Mouse (Mus musculus): ENCODE measurements around the gene Mllt10.
A peak's percentile ranks its signal among the peaks of the same experiment; 100 is the strongest.
"Not testable (repeated sequence)": the region's sequence is repeated elsewhere in the genome, so short reads cannot be mapped to it uniquely, and the experiment has no call there.

The Mllt10 gene

DNA sequence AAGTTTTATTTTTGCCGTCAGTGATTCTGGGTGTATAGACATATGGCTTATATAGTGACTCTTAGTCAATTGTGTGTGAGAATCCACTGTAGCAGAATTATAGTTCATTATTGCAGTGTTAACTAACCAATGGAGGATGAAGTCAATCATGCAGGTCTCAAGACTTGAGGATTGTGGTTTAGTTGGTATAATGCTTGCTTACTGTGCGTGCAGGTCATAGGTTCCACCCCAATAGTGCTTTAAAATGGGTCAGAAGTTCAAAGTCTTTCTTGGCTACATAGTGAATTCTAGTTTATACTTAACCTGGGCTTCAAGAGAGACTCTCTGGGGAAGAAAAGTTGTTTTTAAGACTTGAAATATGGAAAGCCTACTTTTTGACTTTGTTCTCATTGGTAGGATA, 16.9 kb downstream of the Mllt10 start:
- no peak for DNase-seq (ENCODE audit: extremely low spot score, low spot score)

- DNase-seq (ENCODE audit: extremely low spot score, low spot score) = no peak
These were observed 25.3 kb downstream of the Mllt10 start for GRCm38 (mm10) chr2:18080182-18080860.

DNA sequence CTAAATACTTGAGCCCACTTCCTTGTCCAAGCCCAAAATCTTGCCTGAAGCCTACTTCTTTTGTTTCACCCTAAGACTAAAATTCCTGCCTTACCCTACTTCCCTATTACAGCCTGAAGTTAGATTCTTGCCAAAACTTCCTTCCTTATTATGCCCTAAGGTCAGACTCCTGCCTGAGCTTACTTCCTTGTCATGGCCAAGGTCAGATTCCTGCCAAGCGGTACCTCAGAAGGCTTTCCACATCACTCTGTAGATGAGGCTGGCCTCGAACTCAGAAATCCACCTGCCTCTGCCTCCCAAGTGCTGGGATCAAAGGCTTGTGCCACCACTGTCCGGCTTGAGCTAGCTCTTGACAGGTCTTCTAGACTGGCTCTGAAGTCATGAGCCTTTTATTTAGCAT, 32.7 kb downstream of the Mllt10 start:
- DNase-seq (ENCODE audit: extremely low spot score, low spot score) = not testable (repeated sequence)

- no peak for DNase-seq (ENCODE audit: extremely low spot score, low spot score)
These were observed 38.8 kb downstream of the Mllt10 start for GRCm38 (mm10) chr2:18093858-18094257.

GRCm38 (mm10) chr2:18094319-18094718, 39.3 kb downstream of the Mllt10 start:
- no peak for DNase-seq (ENCODE audit: extremely low spot score, low spot score)

DNA sequence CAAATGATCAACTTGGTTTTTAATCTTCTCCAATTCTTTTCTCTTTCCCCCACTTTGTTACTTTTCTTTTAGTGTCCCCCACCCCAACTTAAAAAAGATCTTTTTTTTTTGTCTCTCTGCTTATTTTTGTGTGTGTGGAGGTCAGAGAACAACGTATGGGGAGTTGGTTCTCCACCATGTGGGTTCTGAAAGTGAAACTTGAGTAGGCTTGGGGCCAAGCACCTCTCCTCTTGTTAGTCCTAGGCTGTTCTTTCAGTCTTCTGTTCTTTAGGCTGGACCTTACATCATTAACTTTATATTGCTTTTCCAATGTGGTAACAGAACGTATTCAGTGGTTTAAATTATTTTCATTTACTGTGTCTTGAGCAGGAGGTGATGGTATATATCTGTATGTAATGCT, 40.8 kb downstream of the Mllt10 start:
- DNase-seq (ENCODE audit: extremely low spot score, low spot score) = no peak

GRCm38 (mm10) chr2:18100914-18101313, 45.9 kb downstream of the Mllt10 start:
- no peak for DNase-seq (ENCODE audit: extremely low spot score, low spot score)

DNA sequence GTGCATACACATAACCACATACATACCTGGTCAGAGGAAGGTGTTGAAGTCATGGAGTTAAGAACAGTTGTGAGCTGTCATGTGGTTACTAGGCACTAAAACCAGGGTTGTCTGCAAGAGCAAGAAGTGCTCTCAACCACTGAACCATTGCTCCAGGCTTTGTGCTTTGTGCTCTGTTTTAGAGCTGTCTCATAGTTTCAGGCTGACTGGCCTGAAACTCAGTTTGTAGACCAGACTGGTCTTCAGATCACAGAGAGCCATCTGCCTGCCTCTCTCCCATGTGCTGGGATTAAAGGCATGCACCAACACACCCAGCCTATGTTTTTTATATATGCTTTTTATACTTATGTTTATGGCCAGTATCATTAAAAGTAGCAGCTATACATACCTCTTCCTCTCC, 52.5 kb downstream of the Mllt10 start:
- DNase-seq (ENCODE audit: extremely low spot score, low spot score) = no peak

- DNase-seq (ENCODE audit: extremely low spot score, low spot score) = no peak
These were observed 53.2 kb downstream of the Mllt10 start for GRCm38 (mm10) chr2:18108214-18108613.

- DNase-seq (ENCODE audit: extremely low spot score, low spot score) = peak; percentile 42
These were observed 56.4 kb downstream of the Mllt10 start for GRCm38 (mm10) chr2:18111411-18111810.

DNA sequence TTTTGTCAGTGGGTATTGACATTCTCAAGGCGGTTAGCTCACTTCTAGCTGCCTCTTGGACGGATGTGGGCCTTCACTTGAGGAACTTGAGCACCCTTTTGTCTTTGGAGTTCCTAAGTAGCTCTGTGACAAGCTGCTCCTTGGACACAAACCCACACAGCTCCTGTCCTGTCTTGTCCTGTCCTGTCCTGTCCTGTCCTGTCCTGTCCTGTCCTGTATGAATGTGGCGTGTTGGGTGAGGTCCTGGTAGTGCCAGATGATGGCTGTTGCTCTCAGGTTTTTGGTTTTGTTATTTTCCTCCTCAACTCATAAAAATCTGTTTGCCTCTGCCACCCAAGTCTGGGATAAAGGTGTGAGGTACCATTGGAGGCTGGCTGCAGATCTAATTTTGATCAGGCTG, 61.4 kb downstream of the Mllt10 start:
- no peak for DNase-seq (ENCODE audit: extremely low spot score, low spot score)

DNA sequence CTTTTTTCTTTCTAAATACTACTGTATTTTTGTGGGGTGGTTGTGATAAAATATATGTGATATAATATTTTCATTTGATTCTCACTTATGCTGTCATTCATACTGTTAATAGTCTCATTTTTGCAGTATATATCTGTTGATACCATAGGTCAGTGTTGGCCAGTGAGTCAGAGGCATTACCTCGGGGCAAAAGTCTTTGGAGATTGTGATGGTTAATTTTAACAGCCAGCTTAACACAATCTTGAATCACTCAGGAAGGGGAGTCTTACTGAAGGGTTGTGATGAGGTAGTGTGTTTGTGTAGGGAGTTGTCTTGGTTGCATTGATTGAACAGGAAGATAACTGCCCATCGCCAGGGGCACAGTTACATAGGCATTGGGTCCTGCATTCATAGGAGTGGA, 83.1 kb downstream of the Mllt10 start:
- DNase-seq (ENCODE audit: extremely low spot score, low spot score) = no peak

GRCm38 (mm10) chr2:18139646-18140045, 84.6 kb downstream of the Mllt10 start:
- no peak for DNase-seq (ENCODE audit: extremely low spot score, low spot score)

DNA sequence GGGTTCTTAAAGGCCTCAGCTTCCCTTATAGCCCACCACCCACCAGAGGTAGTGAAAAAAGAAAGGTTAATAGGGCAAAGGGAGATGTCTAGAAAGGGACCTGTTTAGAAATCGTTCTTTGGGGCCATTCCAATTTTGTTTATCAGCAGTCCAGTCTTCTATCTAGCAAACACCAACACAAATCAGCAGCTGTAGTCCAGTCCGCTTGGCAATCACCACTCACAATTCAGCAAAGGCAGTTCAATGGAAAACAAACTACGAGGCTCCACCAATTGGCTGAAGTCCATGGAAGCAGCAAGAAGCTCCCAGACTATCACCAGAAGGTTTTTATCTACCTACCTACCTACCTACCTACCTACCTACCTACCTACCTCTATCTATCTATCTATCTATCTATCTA, 101.1 kb downstream of the Mllt10 start:
- DNase-seq (ENCODE audit: extremely low spot score, low spot score) = no peak

DNA sequence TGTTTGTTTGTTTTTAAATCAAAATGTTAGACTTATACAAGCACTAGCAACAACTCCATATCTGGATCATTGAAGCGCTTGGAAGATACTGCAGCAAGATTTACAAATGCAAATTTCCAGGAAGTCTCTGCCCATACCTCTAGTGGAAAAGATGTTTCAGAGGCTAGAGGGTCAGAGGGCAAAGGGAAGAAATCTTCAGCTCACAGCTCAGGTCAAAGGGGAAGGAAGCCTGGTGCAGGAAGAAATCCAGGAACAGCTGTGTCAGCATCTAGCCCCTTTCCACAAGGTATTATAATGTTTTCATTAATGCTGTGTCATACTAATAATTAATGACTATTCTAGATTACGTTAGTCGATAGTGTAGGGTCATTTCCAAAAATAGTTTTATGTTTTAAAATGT, 104.4 kb downstream of the Mllt10 start:
- DNase-seq (ENCODE audit: extremely low spot score, low spot score) = no peak

- DNase-seq (ENCODE audit: extremely low spot score, low spot score) = no peak
These were observed 106.0 kb downstream of the Mllt10 start for GRCm38 (mm10) chr2:18160992-18161391.

- no peak for DNase-seq (ENCODE audit: extremely low spot score, low spot score)
These were observed 110.5 kb downstream of the Mllt10 start for GRCm38 (mm10) chr2:18165511-18165910.

GRCm38 (mm10) chr2:18169174-18169948, 114.3 kb downstream of the Mllt10 start:
- no peak for DNase-seq (ENCODE audit: extremely low spot score, low spot score)

GRCm38 (mm10) chr2:18175234-18175633, 120.2 kb downstream of the Mllt10 start:
- no peak for DNase-seq (ENCODE audit: extremely low spot score, low spot score)

DNA sequence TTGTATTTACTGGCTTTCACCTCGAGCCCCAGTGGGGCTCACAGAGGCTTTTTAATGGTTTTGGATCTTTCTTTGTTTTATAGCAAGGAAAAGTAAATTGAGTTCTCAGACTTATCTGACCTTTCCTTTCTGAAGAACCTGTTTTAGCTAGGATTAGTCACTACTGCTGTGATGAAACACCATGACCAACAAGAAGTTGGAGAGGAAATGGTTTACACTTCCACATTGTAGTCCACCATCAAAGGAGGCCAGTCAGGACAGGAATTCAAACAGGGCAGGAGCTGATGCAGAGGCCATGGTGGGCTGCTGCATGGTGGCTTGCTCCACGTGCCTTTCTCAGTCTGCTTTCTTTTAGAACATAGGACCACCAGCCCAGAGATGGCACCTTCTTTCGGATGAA, 121.2 kb downstream of the Mllt10 start:
- DNase-seq (ENCODE audit: extremely low spot score, low spot score) = no peak

GRCm38 (mm10) chr2:18180323-18180722, 125.3 kb downstream of the Mllt10 start:
- no peak for DNase-seq (ENCODE audit: extremely low spot score, low spot score)

DNA sequence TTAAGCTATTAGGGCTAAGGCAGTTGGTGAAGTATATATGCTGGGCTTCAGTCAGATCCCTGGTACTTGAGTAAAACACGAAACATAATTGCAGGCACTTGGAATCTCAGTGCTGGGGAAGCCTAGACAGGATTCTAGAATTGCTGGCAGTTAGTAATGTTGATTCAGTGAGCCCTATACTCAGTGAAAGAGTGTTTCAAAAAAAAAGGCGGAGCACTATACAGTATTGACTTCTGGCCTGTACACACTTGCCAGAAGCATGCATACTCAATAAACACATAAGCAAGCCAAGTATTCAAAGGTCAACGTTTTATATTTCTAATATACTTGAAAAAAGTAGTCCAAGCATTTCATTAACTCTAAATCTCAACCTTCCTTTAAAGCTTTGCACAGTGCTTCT, 126.6 kb downstream of the Mllt10 start:
- DNase-seq (ENCODE audit: extremely low spot score, low spot score) = no peak

GRCm38 (mm10) chr2:18183079-18183478, 128.0 kb downstream of the Mllt10 start:
- DNase-seq (ENCODE audit: extremely low spot score, low spot score) = no peak
